Mouse (Mus musculus) liver, embryonic 13.5 days (tissue): ENCODE data around the gene Tmem231. TPM values are rescaled to one million over a fixed set of nuclear protein-coding genes. Genes with fewer than 3 reads are reported as not detected.

Experiments
- ATAC-seq: fragments of 200-750 bp; cut with Nextera tagmentation; 2 replicates; pipeline ENCODE4 v1.8.0; 2017; ENCODE audit warnings: low read depth, mild to moderate bottlenecking, moderate number of reproducible peaks, moderate library complexity
- DNase-seq: peaks from one replicate; pipeline ENCODE4 v3.0.0; 2022
- H3K27ac ChIP-seq: fragments of 300-500 bp; sonication (generic); 2 replicates; pipeline ENCODE4 v1.5.1; 2015; ENCODE audit warnings: moderate library complexity, mild to moderate bottlenecking, inconsistent platforms
- H3K27me3 ChIP-seq: fragments of 300-500 bp; sonication (generic); 2 replicates; pipeline ENCODE4 v1.6.1; 2015; ENCODE audit warnings: mild to moderate bottlenecking, inconsistent platforms
- H3K36me3 ChIP-seq: fragments of 300-500 bp; sonication (generic); 2 replicates; pipeline ENCODE4 v1.6.1; 2015; ENCODE audit warnings: mild to moderate bottlenecking, inconsistent platforms
- H3K4me1 ChIP-seq: fragments of 300-500 bp; sonication (generic); replicated peaks from 2 replicates; pipeline ENCODE4 v1.6.1; 2015; ENCODE audit warnings: inconsistent platforms
- H3K4me2 ChIP-seq: fragments of 300-500 bp; sonication (generic); 2 replicates; pipeline ENCODE4 v1.6.1; 2015; ENCODE audit warnings: inconsistent platforms, mild to moderate bottlenecking, moderate library complexity
- H3K4me3 ChIP-seq: fragments of 300-500 bp; sonication (generic); replicated peaks from 2 replicates; pipeline ENCODE4 v1.5.1; 2015; ENCODE audit warnings: mild to moderate bottlenecking, inconsistent platforms
- H3K9ac ChIP-seq: fragments of 300-500 bp; sonication (generic); 2 replicates; pipeline ENCODE4 v1.6.1; 2015; ENCODE audit warnings: mild to moderate bottlenecking, inconsistent platforms
- H3K9me3 ChIP-seq: fragments of 300-500 bp; sonication (generic); replicated peaks from 2 replicates; pipeline ENCODE4 v1.6.1; 2016; ENCODE audit warnings: inconsistent platforms
- WGBS: fragments of 180-500 bp; shearing (Covaris S2); methylation state at CpG from one replicate; pipeline ENCODE4 v1.1.7; 2015; ENCODE audit not compliant: insufficient replicate concordance; 5-methylcytosine and 5-hydroxymethylcytosine counted together
- polyA plus RNA-seq: library from polyadenylated mRNA; unstranded; fragments of >200 nt; fragmentation: Nextera tagmentation; extraction: Ambion mirVana; gene quantifications from 2 replicates; pipeline ENCODE4 v1.2.1, GENCODE M21; 2015

Tmem231 gene
- polyA plus RNA-seq, 1 experiment from 2014 or later: 2.1 TPM

GRCm38 (mm10) chr8:111894955-111895354, 38.7 kb downstream of the Tmem231 start:
- Histone ChIP-seq H3K27me3 (peaks cover 28% of the 10 kb centered on the region), H3K9ac (no peak overlapping the region), H3K9me3 (no peaks in the 10 kb centered on the region), H3K4me3 (no peak overlapping the region), H3K4me1 (peaks cover 3% of the 10 kb centered on the region), H3K36me3 (no peaks in the 10 kb centered on the region), H3K4me2 (no peak overlapping the region), H3K27ac (no peak overlapping the region)
- 78% methylated on average over 7 of the region's 7 CpGs for WGBS
- ATAC-seq (no peak), DNase-seq (no peak)

- no peak overlapping the region for H3K27ac ChIP-seq
- H3K36me3 ChIP-seq: no peaks in the 10 kb centered on the region
- H3K9ac ChIP-seq: no peak overlapping the region
- ATAC-seq (no peak), DNase-seq (no peak)
- peaks cover 47% of the 10 kb centered on the region for H3K27me3 ChIP-seq
- H3K4me3 ChIP-seq: no peak overlapping the region
- H3K4me2 ChIP-seq: no peak overlapping the region
- H3K9me3 ChIP-seq: no peaks in the 10 kb centered on the region
- peaks cover 12% of the 10 kb centered on the region for H3K4me1 ChIP-seq
- WGBS: 29% methylated on average over 5 of the region's 5 CpGs
These were observed 41.1 kb downstream of the Tmem231 start for GRCm38 (mm10) chr8:111892615-111893014.

GRCm38 (mm10) chr8:111891983-111892382, 41.7 kb downstream of the Tmem231 start:
- Histone ChIP-seq H3K9me3 (no peaks in the 10 kb centered on the region), H3K4me2 (no peak overlapping the region), H3K36me3 (no peaks in the 10 kb centered on the region), H3K27me3 (peaks cover 47% of the 10 kb centered on the region), H3K27ac (no peak overlapping the region), H3K4me3 (no peak overlapping the region), H3K9ac (no peak overlapping the region), H3K4me1 (peaks cover 18% of the 10 kb centered on the region)
- DNase-seq (no peak), ATAC-seq (no peak)
- 24% methylated on average over 8 of the region's 8 CpGs for WGBS

GRCm38 (mm10) chr8:111890911-111891303, 42.8 kb downstream of the Tmem231 start:
- peaks cover 23% of the 10 kb centered on the region for H3K4me1 ChIP-seq
- no peak overlapping the region for H3K27ac ChIP-seq
- no peaks in the 10 kb centered on the region for H3K36me3 ChIP-seq
- WGBS: 56% methylated on average over 6 of the region's 6 CpGs
- H3K9ac ChIP-seq: no peak overlapping the region
- H3K27me3 ChIP-seq: peaks cover 51% of the 10 kb centered on the region
- no peak overlapping the region for H3K4me2 ChIP-seq
- no peaks in the 10 kb centered on the region for H3K9me3 ChIP-seq
- DNase-seq: no peak
- H3K4me3 ChIP-seq: no peak overlapping the region
- ATAC-seq: no peak

- peaks cover 23% of the 10 kb centered on the region for H3K4me1 ChIP-seq
- ATAC-seq (no peak), DNase-seq (no peak)
- no peak overlapping the region for H3K27ac ChIP-seq
- no peaks in the 10 kb centered on the region for H3K36me3 ChIP-seq
- WGBS: 16% methylated on average over 86 of the region's 86 CpGs
- 0 out of 2 replicates have a peak overlapping the region, but pooled peaks have one; percentile 12 for H3K4me2 ChIP-seq
- no peak overlapping the region for H3K4me3 ChIP-seq
- no peaks in the 10 kb centered on the region for H3K9me3 ChIP-seq
- no peak overlapping the region for H3K9ac ChIP-seq
- H3K27me3 ChIP-seq: peaks cover 51% of the 10 kb centered on the region
These were observed 43.5 kb downstream of the Tmem231 start for GRCm38 (mm10) chr8:111889931-111890910.

GRCm38 (mm10) chr8:111888091-111888650, 45.5 kb downstream of the Tmem231 start:
- no peak overlapping the region for H3K4me2 ChIP-seq
- ATAC-seq: no peak
- no peak overlapping the region for H3K9ac ChIP-seq
- WGBS: 40% methylated on average over 7 of the region's 7 CpGs
- no peak for DNase-seq
- H3K27ac ChIP-seq: no peak overlapping the region
- H3K36me3 ChIP-seq: no peaks in the 10 kb centered on the region
- H3K4me3 ChIP-seq: no peak overlapping the region
- H3K27me3 ChIP-seq: peaks cover 51% of the 10 kb centered on the region
- no peaks in the 10 kb centered on the region for H3K9me3 ChIP-seq
- H3K4me1 ChIP-seq: peaks cover 23% of the 10 kb centered on the region

- H3K27me3 ChIP-seq: peaks cover 48% of the 10 kb centered on the region
- no peak overlapping the region for H3K4me2 ChIP-seq
These were observed 46.2 kb downstream of the Tmem231 start for GRCm38 (mm10) chr8:111887479-111887878.

GRCm38 (mm10) chr8:111883615-111884014, 50.1 kb downstream of the Tmem231 start:
- no peak overlapping the region for H3K27ac ChIP-seq
- 72% methylated on average over 4 of the region's 4 CpGs for WGBS
- ATAC-seq: no peak

More at GRCm38 (mm10) chr8:111887479-111887878, 46.2 kb downstream of the Tmem231 start:
- Histone ChIP-seq H3K9me3 (no peaks in the 10 kb centered on the region), H3K9ac (no peak overlapping the region), H3K27ac (no peak overlapping the region; the same call in 1 of the 2 replicates), H3K4me3 (no peak overlapping the region), H3K4me1 (peaks cover 23% of the 10 kb centered on the region), H3K36me3 (no peaks in the 10 kb centered on the region)
- peak; percentile 79 for ATAC-seq
- 50% methylated on average over 1 of the region's 1 CpGs for WGBS
- no peak for DNase-seq

GRCm38 (mm10) chr8:111881591-111881990, 52.1 kb downstream of the Tmem231 start:
- H3K36me3 ChIP-seq: no peaks in the 10 kb centered on the region
- H3K9ac ChIP-seq: no peak overlapping the region
- H3K27ac ChIP-seq: no peak overlapping the region
- H3K4me3 ChIP-seq: no peak overlapping the region
- peaks cover 8% of the 10 kb centered on the region for H3K4me1 ChIP-seq
- H3K9me3 ChIP-seq: no peaks in the 10 kb centered on the region
- 1% methylated on average over 2 of the region's 2 CpGs for WGBS
- no peak overlapping the region for H3K4me2 ChIP-seq
- peaks cover 3% of the 10 kb centered on the region; the same call in 1 of the 2 replicates for H3K27me3 ChIP-seq
- ATAC-seq (no peak), DNase-seq (peak; percentile 25)

More at GRCm38 (mm10) chr8:111883615-111884014, 50.1 kb downstream of the Tmem231 start:
- Histone ChIP-seq H3K4me3 (no peak overlapping the region), H3K4me1 (peaks cover 20% of the 10 kb centered on the region), H3K9me3 (no peaks in the 10 kb centered on the region), H3K27me3 (peaks cover 11% of the 10 kb centered on the region), H3K9ac (no peak overlapping the region), H3K4me2 (no peak overlapping the region), H3K36me3 (no peaks in the 10 kb centered on the region)
- no peak for DNase-seq

GRCm38 (mm10) chr8:111877711-111878110, 56.0 kb downstream of the Tmem231 start:
- 64% methylated on average over 9 of the region's 9 CpGs for WGBS
- Histone ChIP-seq H3K27me3 (no peaks in the 10 kb centered on the region), H3K4me1 (peaks cover 18% of the 10 kb centered on the region), H3K9ac (no peak overlapping the region), H3K36me3 (0 out of 2 replicates have a peak, but pooled peaks cover 3% of the 10 kb centered on the region), H3K27ac (no peak overlapping the region), H3K4me3 (no peak overlapping the region), H3K4me2 (no peak overlapping the region), H3K9me3 (no peaks in the 10 kb centered on the region)
- ATAC-seq (no peak), DNase-seq (no peak)

- peak within 1 kb of the TSS; percentile 92 for H3K4me2 ChIP-seq
- H3K4me3 ChIP-seq: peak within 1 kb of the TSS; percentile 88
- peak within 1 kb of the TSS; percentile 84 for H3K9ac ChIP-seq
- DNase-seq (peak; percentile 95), ATAC-seq (peak; percentile 99)
- peak within 1 kb of the TSS; percentile 82 for H3K27ac ChIP-seq
- H3K9me3 ChIP-seq: no peaks in the 10 kb centered on the region
- no peaks in the 10 kb centered on the region for H3K27me3 ChIP-seq
- WGBS: under 1% methylated on average over 52 of the region's 53 CpGs
- 0 out of 2 replicates have a peak, but pooled peaks cover 4% of the 10 kb centered on the region for H3K36me3 ChIP-seq
- peaks cover 26% of the 10 kb centered on the region for H3K4me1 ChIP-seq
These were observed 57.2 kb downstream of the Tmem231 start, which contains the start of gene Tmem170 for GRCm38 (mm10) chr8:111876355-111876948. TSS of gene Tmem170 (minus strand) at chr8:111876750.
